Mouse (Mus musculus) G1E (cell line): ENCODE measurements around the gene Oit3. TPM values are rescaled to one million over a fixed set of nuclear protein-coding genes. Genes with fewer than 3 reads are reported as not detected.
A peak's percentile ranks its signal among the peaks of the same experiment; 100 is the strongest.

ENCODE experiments used
- ATAC-seq: 2 replicates; pipeline ENCODE4 v1.8.0; 2016; ENCODE audit warnings: mild to moderate bottlenecking; ENCODE audit not compliant: insufficient number of reproducible peaks, poor library complexity, low FRiP score, severe bottlenecking; ENCODE audit errors: extremely low read depth
- DNase-seq: peaks from one replicate; pipeline ENCODE4 v3.0.0; 2012; ENCODE audit warnings: low spot score
- H3K27me3 ChIP-seq: 2 replicates; pipeline ENCODE4 v1.6.1; 2012; ENCODE audit warnings: mild to moderate bottlenecking, low read length, inconsistent platforms; ENCODE audit not compliant: insufficient read depth
- H3K36me3 ChIP-seq: replicated peaks from 2 replicates; pipeline ENCODE3; 2012; ENCODE audit warnings: mild to moderate bottlenecking, inconsistent platforms
- H3K4me1 ChIP-seq: 2 replicates; pipeline ENCODE4 v1.6.1; 2012; ENCODE audit warnings: low read depth, low read length, inconsistent platforms, mixed read lengths; ENCODE audit not compliant: insufficient read depth
- H3K4me3 ChIP-seq: 2 replicates; pipeline ENCODE4 v1.5.1; 2012; ENCODE audit warnings: low read depth, mild to moderate bottlenecking, inconsistent platforms, low read length, moderate library complexity, mixed read lengths
- H3K9me3 ChIP-seq: replicated peaks from 2 replicates; pipeline ENCODE4 v1.6.1; 2012; ENCODE audit warnings: inconsistent platforms
- CTCF ChIP-seq: IDR thresholded peaks from 2 replicates; pipeline ENCODE4 v1.5.1; 2012; ENCODE audit warnings: low read depth, low read length, inconsistent platforms, mixed read lengths
- GATA1 ChIP-seq: IDR thresholded peaks from 2 replicates; pipeline ENCODE4 v1.6.1; 2012; ENCODE audit warnings: borderline replicate concordance, low read length, inconsistent platforms, mixed read lengths
- GATA2 ChIP-seq: IDR thresholded peaks from 2 replicates; pipeline ENCODE4 v1.6.1; 2012; ENCODE audit warnings: low read depth, low read length, inconsistent platforms, borderline replicate concordance
- POLR2AphosphoS5 ChIP-seq: IDR thresholded peaks from 2 replicates; pipeline ENCODE4 v1.6.1; 2012; ENCODE audit warnings: low read depth, low read length, inconsistent platforms; ENCODE audit not compliant: insufficient replicate concordance
- TAL1 ChIP-seq: conservative IDR thresholded peaks from 2 replicates; pipeline ENCODE4 v1.6.1; 2012; ENCODE audit warnings: low read depth, low read length, inconsistent platforms, mixed read lengths
- polyA plus RNA-seq: library from polyadenylated mRNA; stranded (reverse); fragments of >175 nt; gene quantifications from 2 replicates; pipeline ENCODE4 v1.2.3, GENCODE M21; 2012
- total RNA-seq, 2 experiments: library from RNA; stranded (forward) in 1 of 2; stranded (reverse) in 1 of 2; fragments of 200-1000 nt in 1 of 2; fragments of >200 nt in 1 of 2; fragmentation: Nextera tagmentation in 1 of 2; gene quantifications; 2 replicates each; pipeline ENCODE4 v1.2.3; 2014 to 2017

The Oit3 gene
- total and polyA plus RNA-seq, 3 experiments: 0.44 TPM; not detected in 2

GRCm38 (mm10) chr10:59438651-59439050, 2.9 kb downstream of the Oit3 start:
- Histone ChIP-seq H3K4me1 (no peaks in the 10 kb centered on the region), H3K27me3 (peaks cover 7% of the 10 kb centered on the region; the same call in 1 of the 2 replicates), H3K36me3 (no peaks in the 10 kb centered on the region), H3K4me3 (no peak overlapping the region), H3K9me3 (no peaks in the 10 kb centered on the region)
- ATAC-seq (no peak), DNase-seq (no peak)
- TF ChIP-seq POLR2AphosphoS5 (no peak), GATA2 (no peak), CTCF (no peak), TAL1 (no peak), GATA1 (no peak)

GRCm38 (mm10) chr10:59435746-59436145, 5.8 kb downstream of the Oit3 start:
- Histone ChIP-seq H3K27me3 (peaks cover 7% of the 10 kb centered on the region; the same call in 1 of the 2 replicates), H3K4me1 (peaks cover 3% of the 10 kb centered on the region; the same call in 1 of the 2 replicates), H3K4me3 (no peak overlapping the region), H3K9me3 (no peaks in the 10 kb centered on the region), H3K36me3 (no peaks in the 10 kb centered on the region)
- TF ChIP-seq POLR2AphosphoS5: no peak
- no peak for TF ChIP-seq TAL1
- TF ChIP-seq CTCF: no peak
- TF ChIP-seq GATA2: no peak
- TF ChIP-seq GATA1: no peak
- ATAC-seq: no peak
- DNase-seq: no peak

- H3K4me1 ChIP-seq: peaks cover 5% of the 10 kb centered on the region; the same call in 1 of the 2 replicates
- ATAC-seq (peak; percentile 75), DNase-seq (peak; percentile 5)
- TF ChIP-seq CTCF (no peak), TAL1 (no peak), POLR2AphosphoS5 (no peak), GATA1 (no peak), GATA2 (no peak)
- H3K9me3 ChIP-seq: no peaks in the 10 kb centered on the region
- no peak overlapping the region for H3K4me3 ChIP-seq
- H3K27me3 ChIP-seq: peaks cover 6% of the 10 kb centered on the region; the same call in 1 of the 2 replicates
- no peaks in the 10 kb centered on the region for H3K36me3 ChIP-seq
Observed at GRCm38 (mm10) chr10:59430701-59431218, 10.8 kb downstream of the Oit3 start.

GRCm38 (mm10) chr10:59429448-59430135, 12.0 kb downstream of the Oit3 start:
- H3K9me3 ChIP-seq: no peaks in the 10 kb centered on the region
- TF ChIP-seq TAL1: no peak
- TF ChIP-seq GATA1: no peak
- no peak for TF ChIP-seq GATA2
- TF ChIP-seq POLR2AphosphoS5: no peak
- no peak for TF ChIP-seq CTCF
- ATAC-seq (no peak), DNase-seq (no peak)
- no peak overlapping the region for H3K4me3 ChIP-seq
- H3K4me1 ChIP-seq: peaks cover 5% of the 10 kb centered on the region; the same call in 1 of the 2 replicates
- peaks cover 6% of the 10 kb centered on the region; the same call in 1 of the 2 replicates for H3K27me3 ChIP-seq
- no peaks in the 10 kb centered on the region for H3K36me3 ChIP-seq

GRCm38 (mm10) chr10:59426371-59426770, 15.2 kb downstream of the Oit3 start:
- Histone ChIP-seq H3K9me3 (no peaks in the 10 kb centered on the region), H3K27me3 (peaks cover 9% of the 10 kb centered on the region; the same call in 1 of the 2 replicates), H3K4me3 (no peak overlapping the region), H3K4me1 (peaks cover 5% of the 10 kb centered on the region; the same call in 1 of the 2 replicates), H3K36me3 (no peaks in the 10 kb centered on the region)
- DNase-seq: no peak
- TF ChIP-seq GATA1 (no peak), GATA2 (no peak), CTCF (no peak), TAL1 (no peak), POLR2AphosphoS5 (no peak)
- no peak for ATAC-seq

GRCm38 (mm10) chr10:59425369-59425768, 16.2 kb downstream of the Oit3 start:
- no peak for ATAC-seq

More at GRCm38 (mm10) chr10:59425369-59425768, 16.2 kb downstream of the Oit3 start:
- no peaks in the 10 kb centered on the region for H3K36me3 ChIP-seq
- no peak overlapping the region for H3K4me3 ChIP-seq
- DNase-seq: no peak
- TF ChIP-seq CTCF (no peak), GATA1 (no peak), GATA2 (no peak), TAL1 (no peak), POLR2AphosphoS5 (no peak)
- H3K27me3 ChIP-seq: peaks cover 9% of the 10 kb centered on the region; the same call in 1 of the 2 replicates
- H3K9me3 ChIP-seq: no peaks in the 10 kb centered on the region
- no peaks in the 10 kb centered on the region for H3K4me1 ChIP-seq
